Mouse (Mus musculus) mesoderm, embryonic 11.5 days (tissue): Measurements from ENCODE around the gene Tmpo.
"Not testable (repeated sequence)": the region's sequence is repeated elsewhere in the genome, so short reads cannot be mapped to it uniquely, and the experiment has no call there.

Source experiments
- DNase-seq: peaks from one replicate; pipeline ENCODE4 v3.0.0-alpha.2; 2012; ENCODE audit warnings: low read depth, low spot score

Gene Tmpo

GRCm38 (mm10) chr10:91185721-91186120 lies 4.6 kb upstream of the Tmpo start:
- DNase-seq = no peak

- not testable (repeated sequence) for DNase-seq
Observed at GRCm38 (mm10) chr10:91184893-91185292, 3.8 kb upstream of the Tmpo start.

GRCm38 (mm10) chr10:91183316-91183715 lies 2.2 kb upstream of the Tmpo start:
- no peak for DNase-seq

GRCm38 (mm10) chr10:91182291-91182990 lies 1.3 kb upstream of the Tmpo start:
- no peak for DNase-seq

DNA sequence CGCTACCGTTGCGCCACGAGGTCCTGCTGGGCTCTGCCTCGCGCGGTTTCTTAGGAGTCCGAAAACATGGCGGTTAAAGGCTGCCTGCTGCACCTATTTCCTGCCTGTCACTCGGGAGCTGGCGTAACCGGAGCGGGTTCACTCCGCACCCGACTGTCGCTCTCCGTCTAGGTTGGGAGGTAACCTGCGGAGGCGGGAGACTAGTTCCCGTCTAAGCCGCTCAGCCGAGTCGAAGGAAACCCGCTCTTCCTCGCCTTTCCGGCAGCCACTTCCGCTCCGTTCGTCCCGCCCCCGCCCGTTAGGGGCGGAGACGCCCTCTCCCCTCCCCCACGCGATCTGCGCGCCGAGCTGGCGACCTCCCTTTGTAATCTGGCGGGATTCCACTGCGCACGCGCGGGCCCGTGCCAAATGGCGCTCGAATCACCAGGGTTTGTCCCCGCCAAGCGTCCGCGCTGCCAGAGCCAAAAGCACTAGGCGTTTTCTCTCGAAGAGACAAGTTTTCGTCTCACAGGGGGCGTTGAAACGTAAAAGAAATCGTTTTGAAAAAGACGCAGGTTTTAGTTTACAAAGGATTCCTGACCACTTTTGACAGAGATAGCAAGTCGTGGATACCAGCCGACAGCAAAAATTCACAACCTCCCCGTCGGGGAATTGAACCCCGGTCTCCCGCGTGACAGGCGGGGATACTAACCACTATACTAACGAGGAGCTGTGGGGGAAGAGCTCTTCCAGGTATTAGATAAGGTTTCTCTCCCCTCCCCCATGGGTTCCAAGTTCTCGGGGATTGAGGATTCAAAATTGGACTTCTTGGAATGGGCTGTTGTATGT lies 560 bp upstream of the Tmpo start:
- DNase-seq = peak; percentile 98

DNA sequence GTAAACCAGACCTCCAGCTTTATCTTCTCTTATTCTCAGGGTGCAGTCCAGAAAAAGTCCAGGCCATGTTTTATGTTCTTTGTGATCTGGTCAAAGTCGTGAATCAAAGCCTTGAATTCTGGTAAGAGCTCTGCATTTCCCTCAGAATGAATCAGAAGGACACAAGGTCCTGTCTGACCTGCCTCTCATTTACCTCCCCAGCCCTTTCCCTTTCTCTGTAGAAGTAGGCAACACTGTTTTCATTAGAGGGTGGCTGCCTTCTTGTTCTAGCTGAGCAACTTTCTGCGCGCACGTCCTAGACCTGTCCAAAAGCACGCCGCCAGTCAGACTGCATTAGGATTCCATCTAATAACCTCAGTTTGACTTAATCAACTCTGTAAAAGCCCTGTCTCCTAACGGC lies 814 bp downstream of the Tmpo start:
- no peak for DNase-seq

DNA sequence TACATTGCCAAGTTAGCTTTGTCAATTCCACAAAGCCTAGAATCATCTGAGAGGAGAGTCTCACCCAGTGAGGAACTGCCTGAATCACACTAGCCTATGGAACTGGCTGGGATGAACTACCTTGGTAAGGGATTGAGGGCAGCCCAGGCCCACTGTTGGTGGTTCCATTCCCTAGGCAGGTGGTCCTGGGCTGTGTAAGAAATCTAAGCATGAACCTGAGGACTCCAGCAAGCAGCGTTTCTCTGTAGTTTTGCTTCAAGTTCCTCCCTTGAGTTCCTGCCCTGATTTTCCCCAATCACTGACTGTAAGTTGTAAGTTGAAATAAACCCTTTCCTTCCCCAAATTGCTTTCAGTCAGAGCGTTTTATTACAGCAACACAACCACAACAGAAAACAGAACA lies 1.3 kb downstream of the Tmpo start:
- no peak for DNase-seq

DNA sequence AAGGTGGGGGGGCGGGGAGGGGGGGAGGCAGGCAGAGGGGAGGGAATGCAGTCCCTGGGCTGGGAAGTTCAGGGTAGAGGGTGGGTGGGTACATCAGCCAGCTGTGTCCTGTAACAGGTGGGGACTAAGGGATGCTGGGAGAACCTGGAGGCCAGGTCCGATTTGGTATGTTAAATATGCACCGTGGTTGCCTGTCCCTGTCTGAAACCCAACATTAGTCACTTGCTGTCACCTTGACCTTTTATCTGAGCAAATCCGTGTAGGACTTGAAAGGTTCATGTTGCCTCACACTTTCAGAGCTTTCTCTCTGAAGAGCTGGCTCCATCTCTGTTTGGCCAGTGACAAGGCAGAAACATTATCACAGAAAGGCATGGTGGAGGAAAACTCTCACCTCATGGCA lies 3.9 kb downstream of the Tmpo start:
- DNase-seq = no peak

- no peak for DNase-seq
Observed at GRCm38 (mm10) chr10:91172329-91173100, 8.6 kb downstream of the Tmpo start.

DNA sequence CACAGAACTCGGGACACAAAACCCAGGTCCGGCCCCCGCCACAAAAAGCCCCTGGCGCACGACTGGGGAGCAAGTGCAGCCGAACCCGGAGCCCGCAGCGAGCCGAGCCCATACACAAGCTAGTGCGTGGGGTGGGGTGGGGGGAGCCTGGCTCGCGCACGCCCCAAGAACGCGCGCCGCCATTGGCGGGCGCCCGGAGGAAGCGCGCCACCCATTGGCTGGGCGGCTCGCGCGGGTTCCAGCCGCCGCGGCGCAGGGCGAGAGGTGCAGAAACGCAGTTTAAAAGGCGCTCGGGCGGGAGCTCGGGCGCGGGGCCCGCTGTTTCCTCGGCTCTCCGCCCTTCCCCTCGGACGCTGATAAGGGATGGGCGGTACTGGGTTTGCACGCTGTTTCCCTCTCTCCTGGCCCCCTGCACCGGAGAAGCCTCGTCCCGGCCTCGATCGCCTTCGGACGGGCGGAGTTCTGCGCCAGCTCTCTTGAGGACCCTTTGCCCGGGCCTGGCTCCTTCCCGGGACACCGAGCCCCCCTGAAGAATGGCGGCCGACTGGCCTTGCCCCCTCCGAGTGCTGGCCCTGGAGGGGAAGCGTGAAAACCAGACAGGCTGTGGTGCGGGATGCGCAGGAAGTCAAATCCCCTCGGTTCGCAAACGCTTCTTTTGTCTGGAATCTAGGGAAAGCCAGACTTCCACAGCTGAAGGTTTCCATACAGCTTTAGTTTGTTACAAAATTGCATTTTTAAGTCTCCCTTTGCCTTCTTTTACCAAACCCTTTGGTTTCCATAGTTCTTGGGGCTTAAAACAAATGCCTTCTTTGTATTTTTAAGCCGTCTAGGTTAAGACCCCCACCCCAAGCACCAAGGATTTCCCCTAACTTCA lies 9.4 kb downstream of the Tmpo start:
- DNase-seq = peak; percentile 95

- no peak for DNase-seq
Observed at GRCm38 (mm10) chr10:91171041-91171440, 10.1 kb downstream of the Tmpo start.

DNA sequence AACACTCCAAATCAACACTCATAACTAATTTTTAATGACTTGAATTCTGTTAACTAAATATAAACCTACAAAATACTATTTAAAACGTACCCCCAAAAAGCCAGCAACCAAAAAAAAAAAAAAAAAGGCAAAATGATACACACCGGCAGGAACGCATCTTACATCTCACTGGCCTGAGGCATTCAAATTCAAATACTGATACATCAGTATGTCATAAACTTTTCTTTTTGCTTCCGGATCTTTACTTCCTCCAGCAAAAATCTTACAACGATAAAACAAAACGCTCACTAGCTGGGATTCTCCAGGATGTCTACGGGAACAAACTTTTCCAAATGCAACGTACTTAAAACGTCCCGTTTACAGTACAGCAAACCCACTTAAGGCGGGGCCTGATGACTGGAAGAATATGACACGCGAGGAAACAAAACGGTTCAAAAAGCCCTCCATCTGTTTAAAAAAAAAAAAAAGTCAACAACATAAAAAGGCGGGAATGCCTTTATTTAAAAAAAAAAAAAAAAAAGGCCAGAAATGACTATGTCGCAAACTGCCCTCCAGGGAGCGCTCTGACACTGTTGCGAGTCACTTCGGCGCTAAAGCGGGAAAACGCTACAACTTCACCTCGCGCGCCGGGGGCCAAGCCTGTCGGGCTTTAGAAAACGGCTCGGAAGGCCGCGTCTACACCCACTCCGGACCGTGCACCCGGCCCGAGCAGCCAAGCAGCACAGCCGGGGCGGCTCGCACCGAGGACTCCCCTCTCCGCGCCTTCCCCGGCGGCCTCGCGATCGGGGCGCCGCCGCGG lies 10.8 kb downstream of the Tmpo start:
- DNase-seq = peak; percentile 95

GRCm38 (mm10) chr10:91169414-91170065 lies 11.6 kb downstream of the Tmpo start:
- no peak for DNase-seq

- no peak for DNase-seq
Observed at GRCm38 (mm10) chr10:91167352-91167751, 13.8 kb downstream of the Tmpo start.

- DNase-seq = peak; percentile 64
Observed at GRCm38 (mm10) chr10:91166890-91167289, 14.2 kb downstream of the Tmpo start.

GRCm38 (mm10) chr10:91165850-91166249 lies 15.3 kb downstream of the Tmpo start:
- no peak for DNase-seq

- no peak for DNase-seq
Observed at GRCm38 (mm10) chr10:91164491-91164890, 16.6 kb downstream of the Tmpo start.

- DNase-seq = no peak
Observed at GRCm38 (mm10) chr10:91162511-91163163, 18.5 kb downstream of the Tmpo start.

DNA sequence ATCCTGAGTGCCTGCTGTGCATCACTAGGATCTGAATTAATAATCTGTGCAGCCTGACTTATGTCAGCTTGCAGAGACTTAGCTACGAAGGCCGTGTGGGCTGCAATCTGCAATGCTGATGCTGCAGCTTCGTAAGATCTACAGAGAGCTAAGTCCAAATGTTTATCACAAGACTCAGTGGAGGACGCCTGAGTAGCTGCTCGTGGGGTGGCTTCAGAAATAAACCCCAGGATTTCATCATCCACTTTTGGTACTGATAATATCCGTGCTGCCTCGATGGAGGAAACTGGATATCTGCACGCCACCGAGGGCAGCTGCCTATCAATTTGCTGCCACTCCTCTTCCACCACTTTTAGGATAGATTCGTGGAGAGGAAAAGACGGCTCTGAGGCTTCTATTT lies 19.0 kb downstream of the Tmpo start:
- no peak for DNase-seq
